Mouse (Mus musculus) spleen, postnatal 10 days (tissue): ENCODE measurements at regions not wholly inside any gene's neighbourhood (a gene's known extent, or its start where the extent isn't known, plus 50 kb on each side); places are given as distances from the start of the nearest gene placed in this dataset.

Experiments used
- DNase-seq, 2 experiments: peaks; one replicate each; pipeline ENCODE4 v3.0.0; 2021 to 2022; ENCODE audit warnings: low spot score in 2 of 2

DNA sequence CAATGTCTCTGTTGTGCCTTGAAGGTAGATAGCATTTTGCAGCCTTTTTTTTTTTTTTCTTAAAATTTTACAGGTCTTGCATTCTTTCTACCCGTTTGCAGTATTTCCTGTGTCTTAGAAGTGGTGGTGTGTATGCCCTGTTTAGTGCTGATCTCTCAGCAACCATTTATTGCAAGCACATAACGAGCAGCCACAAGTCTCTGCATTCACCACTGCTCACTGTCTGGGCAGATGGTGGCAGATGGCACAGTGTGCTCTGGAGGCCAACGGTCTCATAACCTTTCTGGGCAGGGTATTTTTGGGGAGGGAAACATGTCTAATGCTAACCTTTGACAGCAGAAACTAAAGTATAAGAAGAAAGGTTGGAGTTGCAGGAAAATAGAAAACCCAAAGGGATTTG lies 266.1 kb upstream of the Ptger4 start:
- no peak for DNase-seq

DNA sequence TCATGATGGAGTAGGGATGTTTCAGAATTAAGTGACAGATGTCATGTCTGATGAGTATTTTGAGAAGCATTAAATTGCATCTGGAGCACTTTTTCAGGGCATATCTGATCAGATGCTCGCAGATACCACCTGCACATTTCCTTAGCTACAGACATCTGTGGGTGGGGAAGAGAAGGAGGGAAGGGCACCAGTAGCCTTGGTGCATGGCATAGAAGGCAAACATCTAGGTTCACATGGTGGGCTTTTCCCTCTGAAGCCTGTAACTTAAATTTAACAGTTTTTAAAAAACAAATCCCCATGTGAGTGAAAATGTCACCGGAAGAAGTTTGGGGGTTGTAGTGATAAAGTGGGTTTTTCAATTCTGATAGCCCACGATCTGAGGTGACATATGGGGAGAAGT lies 267.1 kb upstream of the Ptger4 start:
- no peak for DNase-seq

DNA sequence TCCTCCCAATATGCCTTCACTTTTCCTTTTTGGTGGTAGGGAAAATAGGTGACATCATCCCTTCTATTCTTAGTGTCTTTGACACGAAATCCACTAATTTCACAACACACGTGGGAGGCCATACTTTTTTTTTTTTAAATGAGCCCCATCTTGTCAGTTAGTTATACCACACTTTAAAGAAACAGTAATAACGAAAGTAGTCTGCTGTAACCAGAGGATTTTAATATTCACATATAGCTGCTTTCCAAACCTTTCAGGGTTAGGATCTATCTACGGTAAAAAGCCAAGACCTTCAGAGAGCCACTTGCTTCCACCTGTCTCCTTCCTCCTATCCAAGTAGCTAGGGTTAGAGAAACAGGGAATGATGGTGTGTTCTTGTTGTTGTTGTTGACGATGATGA lies 268.6 kb upstream of the Ptger4 start:
- no peak for DNase-seq

DNA sequence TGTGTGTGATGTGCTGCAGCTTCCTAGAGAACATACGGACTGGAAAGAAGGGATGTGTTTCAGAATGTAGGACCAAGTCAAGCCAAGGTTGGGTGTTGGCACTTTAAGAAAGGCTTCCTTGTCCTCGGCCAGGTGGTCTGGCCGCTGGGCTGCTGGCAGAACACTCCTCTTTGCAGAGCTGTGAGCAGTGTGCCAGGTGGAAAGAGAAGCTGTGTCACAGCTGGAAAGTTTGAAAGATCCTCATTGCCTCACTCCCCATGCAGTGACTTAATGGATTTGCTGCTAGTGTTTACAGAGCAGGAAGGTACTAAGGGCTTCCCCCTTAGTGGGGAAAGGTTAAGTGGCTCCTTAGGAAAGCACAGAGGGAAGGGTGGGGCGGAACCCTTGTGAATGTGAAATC lies 269.2 kb upstream of the Ptger4 start:
- no peak for DNase-seq

DNA sequence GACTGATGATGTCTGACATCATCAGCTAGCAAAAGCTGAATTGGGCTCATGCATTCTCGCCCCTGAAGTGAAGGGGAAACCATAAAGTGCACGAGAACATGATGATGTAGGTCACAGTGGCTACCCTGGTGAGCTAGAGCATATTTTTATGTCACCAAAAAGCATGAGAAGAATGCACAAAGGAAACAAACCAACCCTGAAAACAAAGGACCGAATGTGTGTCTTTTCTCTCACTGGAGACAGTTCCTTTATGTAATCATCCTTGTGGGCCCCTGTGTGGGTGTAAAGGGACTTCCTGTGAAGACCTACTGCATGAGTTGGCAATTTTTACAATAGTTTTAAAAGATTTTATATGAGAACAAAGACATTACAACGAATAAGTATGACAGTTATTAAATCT lies 270.2 kb upstream of the Ptger4 start:
- DNase-seq: peak in 1 of 2 experiments; percentile 14

DNA sequence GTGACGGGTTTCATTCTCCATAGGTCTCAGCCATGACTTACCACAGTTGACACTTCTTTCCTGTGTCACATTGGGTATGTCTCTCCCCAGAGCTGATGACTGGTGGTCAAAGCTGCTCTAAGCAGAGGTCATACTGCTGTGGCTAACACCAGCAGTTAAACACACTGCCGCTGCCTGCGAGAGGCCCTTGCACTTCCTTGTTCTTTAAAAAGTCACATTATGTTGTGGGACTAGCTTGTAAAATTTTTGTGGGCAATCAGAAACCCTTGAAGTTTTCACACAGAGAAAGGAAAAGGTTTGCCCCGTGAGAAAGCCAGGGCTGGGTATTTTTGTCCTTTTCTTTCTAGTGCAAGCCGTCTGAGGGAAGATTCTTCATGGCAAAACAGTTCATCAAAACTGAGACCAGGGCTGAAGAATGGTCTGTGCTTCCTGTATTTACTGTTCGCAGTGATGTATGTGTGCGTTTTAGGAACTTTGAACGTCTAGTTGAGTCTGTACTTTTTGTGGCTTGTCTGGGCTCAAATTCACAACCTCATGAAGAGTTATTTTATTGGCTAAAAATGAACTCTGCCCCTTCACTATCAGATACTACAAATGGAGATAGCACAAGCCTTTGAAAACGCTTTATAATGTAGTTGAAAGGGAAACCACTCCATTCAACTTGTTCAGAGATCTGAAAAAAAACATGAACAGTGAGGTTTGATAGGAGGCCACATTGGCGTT lies 273.4 kb upstream of the Ptger4 start:
- peak; percentile 7 to 25 for DNase-seq

DNA sequence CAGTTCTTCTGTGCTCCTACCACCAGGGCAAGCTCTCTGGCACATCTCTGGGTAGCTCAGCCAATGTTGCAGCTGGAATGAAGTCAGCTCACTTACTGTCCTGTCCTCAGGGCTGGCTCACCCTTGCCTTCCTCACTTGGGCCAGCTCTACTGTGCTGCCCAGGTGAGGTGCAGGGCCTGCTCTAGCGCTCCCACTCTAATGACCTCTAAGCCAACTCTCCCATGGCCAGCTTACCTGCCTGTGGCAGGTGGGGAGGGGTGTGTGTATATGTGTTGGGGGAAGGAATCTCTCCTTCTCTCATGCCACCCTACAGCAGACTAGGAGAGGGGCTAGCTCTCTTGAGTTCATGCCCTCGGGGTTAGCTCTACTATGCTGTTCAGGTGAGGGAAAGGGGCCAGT lies 275.6 kb upstream of the Ptger4 start:
- no peak for DNase-seq

DNA sequence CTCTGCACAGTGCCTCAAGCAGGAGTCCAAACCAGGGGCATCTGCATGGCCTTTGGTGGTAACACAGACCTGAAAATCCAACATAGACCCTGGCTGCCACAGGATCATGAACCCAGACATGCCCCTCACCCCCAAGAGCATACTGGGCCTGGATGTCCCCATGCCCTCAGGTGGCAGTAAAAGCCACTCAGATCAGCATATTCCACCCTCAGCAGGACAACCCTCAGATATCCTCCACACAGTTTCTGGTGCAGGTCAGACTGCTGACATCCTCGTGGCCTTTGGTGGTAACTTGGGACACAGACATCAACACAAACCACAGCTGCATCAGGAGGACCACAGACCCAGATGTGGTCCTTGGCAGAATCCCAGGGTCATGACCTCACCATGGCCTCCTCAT lies 276.0 kb upstream of the Ptger4 start:
- no peak for DNase-seq

DNA sequence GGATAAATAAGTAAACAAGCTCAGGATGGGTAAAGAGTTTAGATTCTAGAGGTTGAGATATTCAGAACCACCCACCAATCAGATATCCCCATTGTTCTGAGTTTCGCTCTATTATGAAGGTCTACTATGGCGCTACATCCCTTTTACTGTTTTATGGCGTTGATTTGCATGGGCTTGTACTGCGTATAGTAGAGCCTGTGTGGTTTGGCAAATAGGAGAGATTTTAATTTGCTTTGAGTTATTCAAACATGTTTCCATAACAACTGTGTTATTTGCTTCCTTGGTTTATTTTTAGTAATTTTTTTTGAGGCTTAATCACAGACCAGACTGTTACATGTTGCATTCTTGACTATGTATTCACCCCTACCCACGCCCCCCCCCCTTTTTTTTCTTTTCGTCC lies 284.6 kb upstream of the Ptger4 start:
- DNase-seq: no peak

DNA sequence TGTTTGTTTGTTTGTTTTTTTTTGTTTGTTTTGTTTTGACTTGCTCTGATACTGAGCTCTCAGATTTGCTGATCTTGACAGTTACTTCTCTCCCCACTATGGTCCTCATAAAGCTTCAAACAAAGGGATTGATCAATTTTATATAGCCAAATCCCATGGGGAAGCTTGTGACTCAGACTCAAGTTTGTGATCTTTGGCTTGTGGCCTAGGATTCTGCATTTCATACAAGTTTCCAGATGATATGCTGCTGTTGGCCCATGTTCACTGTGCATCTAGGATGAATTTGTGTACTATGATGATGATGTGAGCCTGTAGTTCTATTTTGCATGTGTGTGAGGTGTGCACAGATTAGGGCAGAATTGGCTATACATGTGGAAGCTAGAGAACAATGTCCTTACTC lies 289.7 kb upstream of the Ptger4 start:
- DNase-seq: no peak

DNA sequence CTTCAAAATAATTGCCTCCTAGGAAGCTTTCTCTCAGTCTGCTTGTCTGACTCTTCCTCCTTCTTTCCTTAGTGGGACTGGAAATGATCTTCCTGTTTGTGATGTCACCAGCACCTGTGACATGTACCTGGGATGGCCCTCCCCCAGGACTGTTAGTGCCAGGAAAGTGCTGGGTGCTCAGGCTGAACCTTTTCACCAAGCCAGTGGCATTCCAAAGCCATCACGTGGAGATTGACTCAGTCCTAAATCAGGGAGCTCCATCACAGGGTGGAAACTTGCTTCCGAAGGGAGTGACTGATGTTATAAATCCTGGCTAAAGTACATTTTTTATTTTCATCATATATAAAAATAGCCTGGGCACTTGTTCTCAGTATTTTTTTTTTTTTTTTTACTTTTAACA lies 293.4 kb upstream of the Ptger4 start:
- DNase-seq: no peak

DNA sequence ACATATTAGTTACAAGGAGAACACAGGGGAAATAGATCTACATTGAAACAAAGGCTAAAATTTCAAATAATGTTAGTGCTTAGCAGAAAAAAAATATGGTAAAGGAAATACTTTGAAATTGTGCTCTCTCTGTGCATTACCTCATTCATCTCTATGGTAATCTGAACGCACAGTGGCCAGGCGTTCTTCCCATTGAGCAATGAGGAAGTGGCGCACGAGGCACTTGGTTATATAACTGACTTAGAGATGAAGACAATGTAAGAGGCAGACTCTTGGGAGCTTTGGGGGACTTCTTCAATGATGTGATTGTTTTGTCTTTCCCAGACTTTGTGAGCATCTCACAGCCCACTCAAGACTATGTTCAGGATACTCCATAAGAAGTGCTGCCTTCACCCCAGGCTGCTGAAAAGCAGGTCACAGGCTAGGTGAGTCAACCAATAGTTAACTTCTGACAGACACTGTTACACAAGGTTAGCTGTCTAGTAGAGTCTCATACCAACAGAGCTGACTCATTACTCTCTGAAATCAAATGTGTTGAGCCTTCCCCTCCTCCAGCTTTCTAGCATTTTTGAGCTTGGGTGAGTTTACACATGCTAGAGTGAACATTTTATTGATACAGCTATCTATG lies 295.4 kb upstream of the Ptger4 start:
- peak in 1 of 2 experiments; percentile 21 for DNase-seq

DNA sequence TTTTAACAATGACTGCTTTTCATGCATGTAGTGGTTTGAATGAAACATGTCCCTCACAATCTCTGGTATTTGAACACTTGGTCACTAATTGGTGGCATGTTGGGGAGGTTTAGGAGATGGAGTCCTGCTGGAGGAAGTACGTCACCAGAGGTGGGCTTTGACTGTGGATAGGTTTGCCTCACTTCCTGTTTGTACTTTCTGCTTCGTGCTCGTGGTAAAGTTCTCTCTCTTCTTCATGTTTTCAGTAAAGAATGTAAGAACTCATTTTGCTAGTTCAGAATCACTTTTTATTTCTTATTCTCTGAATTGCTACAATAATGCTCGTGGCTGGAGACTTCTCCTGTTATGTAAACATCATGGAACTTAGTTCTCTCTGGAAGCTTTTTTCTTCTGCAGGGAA lies 310.5 kb upstream of the Ptger4 start:
- DNase-seq: no peak

DNA sequence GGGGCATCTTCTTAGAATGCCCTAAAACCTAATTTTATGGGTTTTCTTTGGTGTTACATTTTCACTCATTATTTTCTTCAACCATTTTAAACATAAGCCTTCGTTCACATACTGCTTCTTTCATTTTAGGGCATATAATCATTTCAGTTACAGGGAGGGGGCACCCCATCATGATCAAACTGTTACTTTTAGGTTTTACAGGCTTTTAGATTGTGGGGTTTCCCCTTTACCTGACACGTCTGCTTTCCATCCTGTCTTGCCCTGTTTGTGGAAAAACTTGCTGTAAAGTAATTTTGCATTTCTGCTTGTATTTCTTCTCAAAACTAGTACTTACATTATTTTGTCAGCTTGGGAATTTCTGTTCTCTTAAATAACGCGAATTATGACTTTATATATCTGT lies 310.9 kb upstream of the Ptger4 start:
- no peak for DNase-seq

DNA sequence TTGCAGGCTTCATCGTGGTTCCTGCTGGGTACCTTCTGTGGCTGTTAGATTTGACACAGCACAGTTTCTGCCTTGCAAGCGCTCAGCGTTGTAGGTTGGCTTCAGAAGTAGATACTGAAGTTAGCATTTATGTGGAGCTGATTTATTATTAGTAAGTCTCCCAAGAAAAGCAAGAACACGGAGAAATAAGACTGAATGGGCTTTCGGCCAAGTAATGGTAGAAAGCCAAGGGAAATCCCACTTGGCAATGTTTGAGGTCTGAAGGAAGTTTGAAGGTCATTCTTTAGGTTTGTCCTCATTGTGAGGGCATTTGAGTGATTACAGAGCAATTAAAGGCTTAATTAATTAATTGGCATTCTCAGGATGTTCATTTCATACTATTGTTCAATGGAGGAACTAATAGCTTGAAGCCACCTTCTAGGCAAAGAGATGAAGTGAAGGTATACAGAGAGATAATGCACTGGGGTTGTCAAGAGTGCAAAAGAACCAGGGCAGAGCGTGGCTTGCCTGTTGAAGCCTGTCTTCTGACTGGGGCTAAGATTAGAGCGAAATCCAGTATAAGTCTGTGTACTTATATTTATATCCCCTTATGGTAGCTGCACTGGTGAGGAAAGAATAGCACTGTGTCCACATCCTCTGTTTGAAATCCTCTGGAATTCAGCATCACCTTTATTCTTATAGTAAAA lies 311.5 kb upstream of the Ptger4 start:
- no peak for DNase-seq

DNA sequence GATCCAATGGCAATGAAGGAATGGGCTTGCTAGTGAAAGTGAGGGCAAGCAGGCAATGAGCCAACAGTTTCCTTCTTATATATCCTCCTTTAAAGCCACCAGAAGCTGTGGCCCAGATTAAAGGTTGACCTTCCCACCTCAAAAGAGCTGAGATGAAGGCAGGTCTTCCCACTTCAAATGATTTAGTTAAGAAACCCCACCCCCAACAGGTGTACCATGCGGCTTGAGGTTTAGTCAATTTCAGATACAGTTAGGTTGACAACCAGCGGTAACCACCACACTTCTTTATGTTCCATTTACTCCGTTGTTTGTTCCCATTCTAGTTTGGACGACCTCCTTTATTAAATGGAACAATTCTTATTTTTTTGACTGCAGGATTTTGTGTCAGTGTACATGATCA lies 317.8 kb upstream of the Ptger4 start:
- DNase-seq: no peak

DNA sequence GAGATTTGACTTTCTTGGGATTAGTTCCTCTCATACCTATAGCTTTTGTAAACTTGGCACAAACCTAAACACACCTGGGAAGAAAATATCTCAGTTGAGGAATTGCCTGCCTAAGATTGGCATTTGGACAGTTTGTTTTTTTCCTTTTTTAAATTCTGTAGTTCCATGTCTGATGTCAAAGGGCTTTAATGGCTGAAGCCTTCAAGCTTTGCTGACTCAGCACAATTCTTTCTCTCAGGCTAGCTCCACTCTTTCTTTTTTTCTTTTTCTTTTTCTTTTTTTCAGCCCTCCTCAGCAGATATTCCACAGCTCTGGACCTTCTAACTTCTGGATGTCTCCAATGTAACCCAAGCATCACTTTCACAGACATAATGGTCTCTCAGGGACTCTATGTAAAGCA lies 330.4 kb upstream of the Ptger4 start:
- no peak for DNase-seq

DNA sequence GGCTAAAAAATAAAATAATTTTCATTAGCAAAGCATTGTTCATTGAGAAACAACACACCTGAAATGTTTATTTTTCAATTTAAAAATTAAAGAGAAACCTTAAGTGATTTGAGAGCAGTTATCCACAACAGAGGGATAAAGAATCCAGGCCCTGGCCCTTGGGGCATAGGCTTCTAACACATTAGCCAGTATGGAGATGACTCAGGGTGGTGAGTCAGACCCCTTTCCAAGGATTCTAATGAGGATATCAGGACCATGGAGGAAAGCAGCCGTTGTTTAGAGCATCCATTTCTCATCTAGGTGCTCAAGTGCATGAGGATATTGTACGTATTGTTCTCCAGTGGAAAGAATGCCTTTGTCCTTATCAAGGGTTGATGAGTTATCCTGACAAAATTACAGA lies 335.6 kb upstream of the Ptger4 start:
- no peak for DNase-seq

DNA sequence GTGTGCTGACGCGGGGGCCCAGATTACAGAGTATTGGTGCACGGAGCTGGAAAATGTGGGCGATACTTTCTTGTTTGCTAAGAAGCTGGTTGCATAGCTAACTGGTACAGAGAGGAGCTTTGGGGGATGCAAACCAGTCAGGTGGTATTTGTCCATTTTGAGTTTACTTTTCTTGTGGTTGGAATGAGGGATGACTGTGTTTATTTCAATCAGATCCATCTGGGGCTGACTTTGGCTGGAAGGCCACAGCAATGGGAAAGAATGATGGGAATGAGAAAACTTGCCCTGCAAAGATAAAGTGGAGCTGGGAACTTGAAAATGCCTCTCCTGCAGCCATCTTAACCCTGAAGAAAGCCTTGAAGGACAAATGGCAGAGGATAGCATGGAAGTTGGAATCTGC lies 336.4 kb upstream of the Ptger4 start:
- DNase-seq: no peak

DNA sequence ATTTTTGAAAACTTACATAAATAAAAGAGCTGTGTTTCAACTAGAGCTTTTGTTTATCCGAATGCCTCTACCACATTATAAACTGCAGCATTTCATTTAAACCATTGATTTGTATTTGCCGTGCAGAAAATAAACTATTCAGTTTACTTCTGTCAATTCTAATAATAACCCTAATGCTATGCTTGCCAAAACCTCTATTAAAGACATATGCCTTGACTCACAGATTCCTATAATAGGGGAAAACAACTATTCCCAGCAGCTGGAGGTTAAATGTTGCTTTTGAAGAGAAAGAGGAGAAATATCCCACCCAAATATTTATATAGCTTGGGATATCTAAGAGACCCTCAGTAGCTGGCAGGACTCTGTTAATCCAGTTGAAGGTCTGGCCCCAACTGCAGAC lies 340.4 kb upstream of the Ptger4 start:
- no peak for DNase-seq

DNA sequence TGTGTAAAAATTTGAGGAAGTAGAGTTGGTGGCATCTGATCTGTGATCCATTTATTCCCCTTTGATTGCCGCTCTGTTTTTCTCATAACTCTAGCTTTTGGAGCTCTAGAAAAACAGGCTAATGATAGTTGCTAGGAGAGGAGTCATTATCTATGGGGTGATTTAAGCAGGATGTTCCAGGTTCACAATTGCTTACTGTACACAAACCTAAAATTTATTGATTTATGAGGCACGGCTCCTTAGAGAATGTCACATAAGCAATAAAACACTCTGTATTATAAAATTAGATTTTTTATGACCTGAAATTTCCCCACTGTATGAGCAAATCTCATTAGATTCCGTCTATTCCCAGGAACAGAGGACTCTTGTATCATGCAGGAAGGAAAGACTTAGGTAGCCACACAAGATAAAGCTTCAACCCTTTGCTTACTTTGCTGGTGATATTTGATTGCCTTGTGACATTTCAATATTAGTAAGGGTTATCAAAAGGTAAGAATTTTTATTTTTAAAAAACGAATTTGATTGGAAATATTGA lies 360.8 kb upstream of the Ptger4 start:
- DNase-seq: no peak

DNA sequence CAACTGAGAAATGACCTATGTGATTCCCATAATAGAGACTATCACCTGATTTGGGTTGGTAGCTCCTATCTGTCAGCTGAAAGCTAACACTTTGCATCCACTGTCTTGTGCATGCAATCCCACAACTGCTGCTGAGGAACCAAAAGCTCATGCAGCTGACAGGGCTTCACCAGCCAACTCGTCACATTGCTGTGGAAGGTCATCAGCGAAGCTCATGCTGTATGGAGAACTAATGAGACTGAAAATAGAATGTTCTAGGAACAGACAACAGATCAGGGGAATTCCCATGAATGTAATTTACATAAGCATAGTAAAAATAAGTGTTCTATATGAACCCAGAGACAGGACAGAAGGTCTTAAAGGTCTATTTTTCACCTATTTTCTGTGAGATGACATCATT lies 363.5 kb upstream of the Ptger4 start:
- no peak for DNase-seq

DNA sequence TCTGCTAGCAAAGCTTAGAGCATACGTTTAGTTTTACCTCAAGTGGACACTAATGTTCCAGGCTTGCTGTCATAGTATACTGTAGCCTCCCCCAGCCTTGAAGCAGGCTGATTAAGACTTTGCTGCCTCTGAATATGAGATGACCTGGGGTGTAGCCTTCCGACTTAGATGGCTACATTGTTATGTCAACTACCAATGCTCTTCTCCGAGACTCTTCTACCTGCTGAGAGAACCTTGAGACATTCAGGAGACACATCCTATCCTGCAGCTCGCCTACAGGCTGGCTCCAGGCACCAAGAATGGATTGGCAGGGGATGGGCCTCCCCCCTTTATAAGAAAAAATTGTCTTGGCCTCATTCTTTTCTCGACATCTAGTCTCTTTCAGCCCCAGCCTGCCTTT lies 379.0 kb upstream of the Ptger4 start:
- DNase-seq: no peak
